Comparison of ENCODE assay signal across 7 mouse cellular contexts in genomic region chr15:81856938-81857723, GRCm38 (mm10). TPM values are rescaled to one million over a fixed set of nuclear protein-coding genes. Genes with fewer than 3 reads are reported as not detected.
A peak's percentile ranks its signal among the peaks of the same experiment; 100 is the strongest.
DNase-seq lines count a peak whose midpoint lies in the region; ATAC-seq and TF ChIP-seq lines count a peak whose summit lies in the region.

No protein-coding gene starts in this region.

- H3K36me3 ChIP-seq in lung, embryonic 14.5 days (ENCODE audit: insufficient read depth), result peaks cover 26% of the 10 kb centered on the region
- peaks cover 27% of the 10 kb centered on the region for H3K36me3 ChIP-seq in heart, embryonic 14.5 days (ENCODE audit: control insufficient read depth, insufficient read depth, low read length)
- H3K36me3 ChIP-seq in liver, embryonic 13.5 days, result peaks cover 18% of the 10 kb centered on the region
- H3K36me3 ChIP-seq in stomach, embryonic 14.5 days (ENCODE audit: control insufficient read depth, insufficient read depth, low read length), result 0 out of 2 replicates have a peak, but pooled peaks cover 3% of the 10 kb centered on the region

- TF ChIP-seq CTCF in lung, embryonic 14.5 days (IDR thresholded peaks at IDR 0.05; ENCODE audit: low read depth), result no peak

- peak; percentile 28 for DNase-seq in lung, embryonic 14.5 days
- no peak for DNase-seq in lung, postnatal 36 days
- no peak for DNase-seq in liver, embryonic 13.5 days
- no peak for DNase-seq in layer of hippocampus, adult 9-11 months

- ATAC-seq in lung, embryonic 14.5 days (ENCODE audit: insufficient read depth), result no peak
- ATAC-seq in heart, embryonic 14.5 days (ENCODE audit: insufficient number of reproducible peaks, insufficient read depth, low FRiP score, low read depth), result no peak
- ATAC-seq in liver, embryonic 13.5 days (ENCODE audit: low read depth), result no peak
- no peak for ATAC-seq in stomach, embryonic 14.5 days (ENCODE audit: insufficient number of reproducible peaks, insufficient read depth, low FRiP score, low read depth)

- H3K27ac ChIP-seq in lung, embryonic 14.5 days (ENCODE audit: low read depth), result peak overlapping the region; percentile 97
- H3K27ac ChIP-seq in brown adipose tissue, adult 24 weeks (replicated peaks; ENCODE audit: low read depth, low read length), result peak overlapping the region; percentile 96
- H3K27ac ChIP-seq in heart, embryonic 14.5 days (replicated peaks in 1 of 2; ENCODE audit: control insufficient read depth in 1 of 2, insufficient read depth in 1 of 2, low read depth in 2 of 2, low read length in 2 of 2), result peak overlapping the region; percentile 87 to 97; a peak in 3 of 4 replicates
- peak overlapping the region; percentile 95 for H3K27ac ChIP-seq in liver, embryonic 13.5 days
- H3K27ac ChIP-seq in stomach, embryonic 14.5 days (ENCODE audit: low read length), result peak overlapping the region; percentile 98

- H3K4me2 ChIP-seq in lung, embryonic 14.5 days, result peak overlapping the region; percentile 99
- peak overlapping the region; percentile 94 for H3K4me2 ChIP-seq in heart, embryonic 14.5 days (ENCODE audit: low read length)
- peak overlapping the region; percentile 92 for H3K4me2 ChIP-seq in liver, embryonic 13.5 days
- peak overlapping the region; percentile 96 for H3K4me2 ChIP-seq in stomach, embryonic 14.5 days (replicated peaks; ENCODE audit: low read depth, low read length)

- peak overlapping the region; percentile 88 for H3K9ac ChIP-seq in lung, embryonic 14.5 days
- H3K9ac ChIP-seq in heart, embryonic 14.5 days (ENCODE audit: low read length), result peak overlapping the region; percentile 95
- H3K9ac ChIP-seq in liver, embryonic 13.5 days, result peak overlapping the region; percentile 86
- H3K9ac ChIP-seq in stomach, embryonic 14.5 days (replicated peaks; ENCODE audit: low read depth, low read length), result peak overlapping the region; percentile 89

- WGBS in lung, embryonic 14.5 days, result 0% methylated on average over 14 of the region's 14 CpGs
- 1% methylated on average over 14 of the region's 14 CpGs for WGBS in heart, embryonic 14.5 days
- under 1% methylated on average over 14 of the region's 14 CpGs for WGBS in liver, embryonic 13.5 days (ENCODE audit: insufficient replicate concordance)
- WGBS in stomach, embryonic 14.5 days, result 2% methylated on average over 14 of the region's 14 CpGs

- no peaks in the 10 kb centered on the region for H3K9me3 ChIP-seq in lung, embryonic 14.5 days (ENCODE audit: low read depth, low read length)
- H3K9me3 ChIP-seq in heart, embryonic 14.5 days (ENCODE audit: control insufficient read depth, low read length), result no peaks in the 10 kb centered on the region
- no peaks in the 10 kb centered on the region for H3K9me3 ChIP-seq in liver, embryonic 13.5 days (replicated peaks)
- H3K9me3 ChIP-seq in stomach, embryonic 14.5 days (ENCODE audit: control insufficient read depth, low read depth, low read length), result no peaks in the 10 kb centered on the region

- no peaks in the 10 kb centered on the region for H3K4me1 ChIP-seq in lung, embryonic 14.5 days (ENCODE audit: insufficient read depth)
- H3K4me1 ChIP-seq in brown adipose tissue, adult 24 weeks (ENCODE audit: control insufficient read depth, insufficient read depth, insufficient read length, low read length), result peaks cover 4% of the 10 kb centered on the region; the same call in 1 of the 2 replicates
- peaks cover 6 to 15% of the 10 kb centered on the region in 2 experiments for H3K4me1 ChIP-seq in heart, embryonic 14.5 days (ENCODE audit: control insufficient read depth in 2 of 2, insufficient read depth in 2 of 2, low read length in 2 of 2)
- peaks cover 61% of the 10 kb centered on the region for H3K4me1 ChIP-seq in liver, embryonic 13.5 days (replicated peaks)
- H3K4me1 ChIP-seq in stomach, embryonic 14.5 days (ENCODE audit: control insufficient read depth, insufficient read depth, low read length), result 0 out of 2 replicates have a peak, but pooled peaks cover 5% of the 10 kb centered on the region

- no peaks in the 10 kb centered on the region for H3K27me3 ChIP-seq in lung, embryonic 14.5 days (ENCODE audit: insufficient read depth, low read length)
- no peaks in the 10 kb centered on the region for H3K27me3 ChIP-seq in heart, embryonic 14.5 days (ENCODE audit: control insufficient read depth, insufficient read depth, low read length)
- H3K27me3 ChIP-seq in liver, embryonic 13.5 days, result no peaks in the 10 kb centered on the region
- no peaks in the 10 kb centered on the region for H3K27me3 ChIP-seq in stomach, embryonic 14.5 days (ENCODE audit: control insufficient read depth, insufficient read depth, low read length)

- peak overlapping the region; percentile 97 for H3K4me3 ChIP-seq in lung, embryonic 14.5 days (ENCODE audit: low read depth, low read length)
- H3K4me3 ChIP-seq in brown adipose tissue, adult 24 weeks (ENCODE audit: insufficient read depth, low read depth, low read length), result peak overlapping the region; percentile 94
- peak overlapping the region; percentile 79 to 84 for H3K4me3 ChIP-seq in heart, embryonic 14.5 days (ENCODE audit: control insufficient read depth in 1 of 2, insufficient read depth in 1 of 2, low read depth in 1 of 2, low read length in 2 of 2)
- peak overlapping the region; percentile 85 for H3K4me3 ChIP-seq in liver, embryonic 13.5 days (replicated peaks)
- H3K4me3 ChIP-seq in stomach, embryonic 14.5 days (ENCODE audit: low read depth, low read length), result peak overlapping the region; percentile 76

RNA-seq across cellular contexts. Expression of gene Tob2, which starts 1.5 kb away (rescaled TPM):
- 23.3 and 24.2 TPM in 2 replicates for polyA plus RNA-seq in lung, embryonic 14.5 days (2014; fragmentation: Nextera tagmentation; extraction: Ambion mirVana)
- polyA plus RNA-seq in brown adipose tissue, adult 24 weeks (2012; ENCODE audit: insufficient read depth, insufficient read length, missing spikeins), result 79.0 and 87.4 TPM in 2 replicates
- polyA plus RNA-seq in heart, embryonic 14.5 days (2014; fragmentation: Nextera tagmentation; extraction: Ambion mirVana), result 10.3 and 12.4 TPM in 2 replicates
- polyA plus RNA-seq in liver, embryonic 13.5 days (2015; fragmentation: Nextera tagmentation; extraction: Ambion mirVana), result 9.0 and 11.9 TPM in 2 replicates
- 24.5 and 25.1 TPM in 2 replicates for polyA plus RNA-seq in stomach, embryonic 14.5 days (2014; fragmentation: Nextera tagmentation; extraction: Ambion mirVana)

RNA-seq across cellular contexts. Expression of gene Phf5a, which starts 14.6 kb away (rescaled TPM):
- polyA plus RNA-seq in lung, embryonic 14.5 days (2014; fragmentation: Nextera tagmentation; extraction: Ambion mirVana), result 211 and 220 TPM in 2 replicates
- 42.4 and 46.3 TPM in 2 replicates for polyA plus RNA-seq in brown adipose tissue, adult 24 weeks (2012; ENCODE audit: insufficient read depth, insufficient read length, missing spikeins)
- polyA plus RNA-seq in heart, embryonic 14.5 days (2014; fragmentation: Nextera tagmentation; extraction: Ambion mirVana), result 103 and 106 TPM in 2 replicates
- polyA plus RNA-seq in liver, embryonic 13.5 days (2015; fragmentation: Nextera tagmentation; extraction: Ambion mirVana), result 132 and 139 TPM in 2 replicates
- 153 and 157 TPM in 2 replicates for polyA plus RNA-seq in stomach, embryonic 14.5 days (2014; fragmentation: Nextera tagmentation; extraction: Ambion mirVana)

RNA-seq across cellular contexts. Expression of gene Aco2, which starts 15.0 kb away (rescaled TPM):
- polyA plus RNA-seq in lung, embryonic 14.5 days (2014; fragmentation: Nextera tagmentation; extraction: Ambion mirVana), result 149 and 152 TPM in 2 replicates
- polyA plus RNA-seq in brown adipose tissue, adult 24 weeks (2012; ENCODE audit: insufficient read depth, insufficient read length, missing spikeins), result 3,633 and 4,102 TPM in 2 replicates
- 571 and 598 TPM in 2 replicates for polyA plus RNA-seq in heart, embryonic 14.5 days (2014; fragmentation: Nextera tagmentation; extraction: Ambion mirVana)
- polyA plus RNA-seq in liver, embryonic 13.5 days (2015; fragmentation: Nextera tagmentation; extraction: Ambion mirVana), result 105 and 122 TPM in 2 replicates
- 136 and 144 TPM in 2 replicates for polyA plus RNA-seq in stomach, embryonic 14.5 days (2014; fragmentation: Nextera tagmentation; extraction: Ambion mirVana)

RNA-seq across cellular contexts. Expression of gene Tef, which starts 54.9 kb away (rescaled TPM):
- 23.5 and 23.8 TPM in 2 replicates for polyA plus RNA-seq in lung, embryonic 14.5 days (2014; fragmentation: Nextera tagmentation; extraction: Ambion mirVana)
- polyA plus RNA-seq in brown adipose tissue, adult 24 weeks (2012; ENCODE audit: insufficient read depth, insufficient read length, missing spikeins), result 33.0 and 53.3 TPM in 2 replicates
- polyA plus RNA-seq in heart, embryonic 14.5 days (2014; fragmentation: Nextera tagmentation; extraction: Ambion mirVana), result 23.4 and 25.8 TPM in 2 replicates
- 4.5 and 5.9 TPM in 2 replicates for polyA plus RNA-seq in liver, embryonic 13.5 days (2015; fragmentation: Nextera tagmentation; extraction: Ambion mirVana)
- polyA plus RNA-seq in stomach, embryonic 14.5 days (2014; fragmentation: Nextera tagmentation; extraction: Ambion mirVana), result 23.7 and 25.6 TPM in 2 replicates
